Mouse (Mus musculus): ENCODE data around the gene Isoc2a.
"Not testable (repeated sequence)": the region's sequence is repeated elsewhere in the genome, so short reads cannot be mapped to it uniquely, and the experiment has no call there.

Isoc2a gene

DNA sequence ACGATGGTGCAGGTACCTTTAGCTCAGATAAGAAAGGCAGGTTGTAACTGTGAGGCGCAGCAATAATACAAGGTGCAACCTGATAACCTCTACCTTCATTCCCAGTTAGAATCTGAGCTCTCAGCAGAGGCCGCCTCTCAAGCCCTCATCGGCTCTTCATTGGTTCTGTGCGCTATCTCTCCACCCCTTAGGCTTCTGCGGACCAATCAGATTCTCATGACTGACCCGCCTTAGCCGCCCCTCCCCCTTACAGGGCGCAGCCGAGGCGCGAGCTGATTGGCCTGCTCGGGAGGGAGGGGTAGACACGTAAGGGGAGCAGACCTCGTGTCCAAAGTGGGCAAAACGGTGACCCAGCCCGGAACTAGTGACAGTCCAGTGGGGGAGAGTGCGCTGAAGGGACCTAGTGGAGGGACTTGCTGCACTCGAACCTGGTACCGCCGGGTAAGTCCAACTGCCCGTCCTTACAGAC lies at the start of gene Isoc2a:
TSS of gene Isoc2a (plus strand) at position 401 of the 469 bp plus-strand sequence.
- peak; percentile 68 for DNase-seq (ENCODE audit: low spot score)

DNA sequence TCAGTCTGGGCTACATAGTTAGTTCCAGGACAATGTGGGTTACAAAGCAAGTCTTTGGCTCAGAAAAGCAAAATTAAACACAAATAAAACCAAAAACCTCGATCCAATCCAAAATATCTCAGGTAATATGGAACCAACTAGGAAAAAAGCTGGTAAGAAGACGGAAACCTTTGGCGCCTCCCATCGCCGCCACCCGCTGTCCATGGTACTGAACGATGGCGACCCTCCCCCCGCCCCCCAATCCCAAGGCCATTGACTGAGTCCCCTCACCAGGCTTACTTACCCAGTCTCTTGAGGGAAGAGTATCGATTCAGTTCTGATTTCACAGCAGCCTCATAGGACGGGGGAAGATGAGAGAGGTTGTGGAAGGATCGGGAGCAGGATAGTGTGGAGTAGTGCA lies 46.5 kb upstream of the Isoc2a start:
- no peak for DNase-seq (ENCODE audit: low spot score)

DNA sequence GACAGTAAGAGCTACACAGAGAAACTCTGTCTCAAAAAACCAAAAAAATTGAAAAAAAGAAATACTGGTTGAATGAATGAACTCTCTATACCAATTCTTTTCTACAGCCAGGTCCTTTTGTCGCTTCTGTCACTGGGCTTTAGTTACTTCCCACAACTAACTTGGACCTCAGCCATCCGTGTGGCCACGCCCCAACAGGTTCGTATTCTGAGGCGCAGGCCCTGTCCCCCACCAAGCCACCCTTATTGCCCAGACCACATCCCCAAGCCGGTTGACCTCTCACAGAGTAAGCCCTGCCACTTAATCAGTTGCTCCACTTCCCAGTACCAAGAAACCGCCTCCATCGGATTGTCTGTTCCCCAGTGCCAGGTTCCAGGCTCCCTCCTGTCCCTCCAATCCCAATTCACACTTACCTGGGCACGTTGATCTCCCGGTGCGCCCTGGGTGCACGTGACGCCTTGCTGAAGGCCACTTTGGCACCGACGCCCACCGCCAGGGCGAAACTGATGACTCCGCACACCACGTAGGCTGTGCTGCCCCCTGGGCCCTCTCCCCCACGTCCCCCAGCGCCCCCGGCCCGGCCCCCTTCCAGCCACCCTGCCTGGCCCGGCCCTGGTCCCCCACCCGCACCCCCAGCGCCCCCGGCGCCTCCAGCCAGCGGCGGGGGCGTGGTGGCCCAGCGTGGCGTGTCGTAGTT lies 41.2 kb upstream of the Isoc2a start:
- no peak for DNase-seq (ENCODE audit: low spot score)

DNA sequence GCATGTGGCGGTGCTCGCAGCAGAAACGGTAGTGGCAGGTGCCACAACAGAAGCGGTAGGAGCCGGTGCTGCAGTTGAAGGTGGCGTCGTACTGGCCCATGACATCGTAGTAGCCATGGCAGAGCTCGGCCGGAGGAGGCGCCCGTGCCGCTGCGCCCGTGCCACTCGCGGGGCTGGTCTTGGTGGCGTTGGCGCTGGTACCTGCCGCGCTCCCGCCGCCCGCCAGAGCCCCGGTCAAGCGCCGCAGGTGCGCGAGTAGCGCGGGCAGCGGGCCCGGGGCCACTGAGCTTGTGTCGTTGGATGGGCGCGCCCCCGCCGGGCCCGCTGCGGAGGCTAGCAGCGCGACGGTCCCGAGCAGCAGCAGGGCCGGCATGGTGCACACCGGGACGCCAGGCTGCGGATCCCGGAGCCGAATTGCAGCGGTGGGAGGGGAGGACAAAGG lies 40.6 kb upstream of the Isoc2a start:
- DNase-seq (ENCODE audit: low spot score), result no peak

DNA sequence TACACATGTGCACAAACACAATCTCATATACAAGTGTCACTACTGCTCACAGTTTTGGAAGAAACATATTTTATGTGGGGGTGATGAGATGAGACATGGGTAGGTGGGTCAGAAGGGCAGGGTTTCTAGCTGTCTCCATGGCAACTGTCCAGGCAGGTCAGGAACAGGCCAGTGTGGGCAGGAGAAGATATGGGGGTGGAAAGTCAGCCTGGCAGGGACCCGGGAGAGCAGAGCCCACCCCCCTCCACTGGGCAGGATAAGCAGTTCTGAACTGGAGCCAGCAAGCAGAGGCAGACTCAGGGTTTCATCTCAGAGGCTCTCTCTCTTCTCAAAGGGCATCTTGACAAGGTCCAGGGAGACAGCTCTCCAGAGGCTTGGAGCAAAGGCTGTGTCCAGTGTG lies 39.3 kb upstream of the Isoc2a start:
- DNase-seq (ENCODE audit: low spot score), result no peak

DNA sequence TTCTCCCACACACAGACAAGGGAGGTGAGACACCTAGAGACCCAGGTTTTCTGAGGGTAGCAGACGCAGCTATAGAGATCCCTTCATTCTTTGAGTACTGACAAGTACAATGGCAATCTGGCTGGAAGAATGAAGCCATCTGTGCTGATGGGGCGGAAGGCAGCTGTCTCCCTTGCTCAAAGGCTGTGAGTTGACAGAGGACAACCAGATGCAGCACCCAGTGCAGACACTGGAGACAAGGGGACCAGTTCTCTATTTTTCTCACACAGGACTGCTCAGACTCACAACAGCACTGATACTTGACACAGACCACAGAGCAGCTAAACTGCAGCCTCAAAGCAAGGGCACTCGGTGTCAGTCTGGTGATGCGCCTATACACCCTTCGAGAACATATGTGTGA lies 34.9 kb upstream of the Isoc2a start:
- no peak for DNase-seq (ENCODE audit: low spot score)

DNA sequence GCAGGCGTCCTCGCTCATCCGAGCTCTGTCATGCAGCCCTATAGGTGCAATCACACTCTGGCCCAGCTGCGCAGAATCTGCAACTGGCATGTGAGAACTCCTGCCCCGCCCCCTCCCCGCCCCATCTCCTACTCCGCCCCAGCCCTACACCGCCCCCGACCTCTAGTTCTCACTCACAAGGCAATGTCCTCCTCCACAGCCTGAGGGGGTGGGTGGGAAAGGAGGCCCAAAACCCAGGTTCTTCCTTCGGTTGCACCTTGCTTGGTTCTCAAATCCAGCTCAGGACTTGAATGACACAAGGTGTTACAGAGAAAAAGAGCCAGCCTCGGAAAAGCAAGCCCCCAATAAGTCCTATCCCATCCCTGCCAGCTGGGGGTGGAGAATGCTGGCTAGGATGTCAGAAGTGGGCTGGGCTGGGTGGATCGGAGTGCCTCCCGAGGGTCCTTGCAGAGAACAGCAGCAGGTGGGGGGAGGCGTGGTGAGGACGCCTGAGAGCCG lies 34.3 kb upstream of the Isoc2a start:
- no peak for DNase-seq (ENCODE audit: low spot score)

DNA sequence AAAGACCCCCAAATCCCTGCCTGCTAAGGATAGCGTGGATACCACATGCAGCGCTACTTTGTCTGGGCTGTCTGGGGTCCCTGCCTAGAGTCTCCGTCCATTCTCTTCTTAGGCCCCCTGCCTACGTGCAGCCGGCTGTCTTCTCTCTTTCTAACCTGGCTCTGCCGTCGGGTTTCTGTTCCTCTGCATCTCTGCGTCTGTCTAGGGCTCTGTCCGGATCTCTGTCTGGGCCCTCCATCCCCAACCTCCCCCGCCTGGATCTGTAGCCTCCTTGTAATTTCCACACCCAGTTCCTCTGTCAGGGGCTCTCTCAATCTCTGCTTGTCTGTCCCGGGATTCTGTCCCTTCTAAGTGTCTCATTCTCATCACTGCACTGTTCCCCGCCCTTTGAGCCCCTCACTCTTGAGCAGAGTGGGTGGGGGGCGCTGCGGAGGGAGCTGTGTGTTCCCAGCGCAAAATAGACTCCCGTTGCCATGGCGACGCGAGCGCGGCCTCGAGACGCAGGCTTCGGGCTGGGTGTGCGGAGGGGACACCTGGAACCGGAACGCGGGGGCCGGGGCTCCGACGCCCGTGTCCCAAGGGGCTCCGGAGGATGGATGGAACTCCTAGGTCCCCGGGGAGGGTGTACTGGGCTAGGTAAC lies 33.2 kb upstream of the Isoc2a start:
- no peak for DNase-seq (ENCODE audit: low spot score)

DNA sequence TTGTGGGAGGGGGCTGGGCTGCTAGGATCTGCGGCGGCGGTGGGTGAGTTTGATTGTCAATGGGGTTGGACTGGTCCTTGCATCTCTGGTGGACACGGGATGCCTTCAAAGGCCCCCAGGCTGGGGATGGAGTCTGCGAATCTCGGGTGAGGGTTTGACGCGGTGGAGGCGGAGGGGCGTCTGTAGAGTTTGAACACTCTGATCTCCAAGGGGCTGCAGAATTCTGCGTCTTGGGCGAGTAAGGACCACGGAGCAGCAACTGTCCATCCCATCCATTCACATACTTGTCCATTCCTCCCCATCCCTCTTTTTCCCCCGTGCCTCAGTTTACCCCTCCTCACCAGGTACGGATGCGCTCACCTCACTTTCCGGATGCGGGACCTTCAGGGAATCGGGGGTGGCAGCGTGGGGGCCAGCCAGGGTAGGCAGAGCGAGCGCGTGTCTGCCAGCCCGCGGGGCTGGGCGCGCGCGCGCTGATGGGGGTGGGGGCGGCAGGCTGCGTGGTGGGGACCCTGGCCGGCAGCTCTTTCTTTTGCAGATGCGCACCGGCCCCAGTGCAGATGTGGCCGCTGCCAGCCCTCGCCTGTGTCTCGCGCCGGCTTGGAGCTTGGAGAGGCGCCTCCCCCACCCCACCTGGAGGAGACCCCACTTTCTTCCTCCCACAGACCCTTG lies 32.6 kb upstream of the Isoc2a start, which contains the start of gene Shisa7:
TSS of gene Shisa7 (minus strand) at position 452 of the 672 bp plus-strand sequence.
- DNase-seq (ENCODE audit: low spot score), result no peak

DNA sequence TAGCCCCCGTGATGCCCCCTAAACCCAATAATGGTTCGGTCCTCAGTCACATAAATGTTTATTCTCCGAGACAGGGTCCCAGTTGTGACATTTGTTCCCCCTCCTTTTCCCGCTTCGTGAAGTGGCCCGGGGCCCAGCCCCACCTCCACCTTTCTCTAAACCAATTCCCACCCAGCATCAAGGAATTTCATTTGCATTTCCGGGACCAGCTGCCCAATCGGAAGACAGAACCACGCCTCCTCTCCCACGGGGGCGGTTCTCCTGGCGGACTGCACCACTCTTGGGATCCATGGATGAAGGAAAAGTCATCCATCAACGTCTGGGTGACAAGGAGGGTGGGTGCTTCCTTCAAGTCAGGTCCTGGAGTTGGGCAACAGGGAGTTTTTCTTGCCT lies 32.0 kb upstream of the Isoc2a start:
- no peak for DNase-seq (ENCODE audit: low spot score)

DNA sequence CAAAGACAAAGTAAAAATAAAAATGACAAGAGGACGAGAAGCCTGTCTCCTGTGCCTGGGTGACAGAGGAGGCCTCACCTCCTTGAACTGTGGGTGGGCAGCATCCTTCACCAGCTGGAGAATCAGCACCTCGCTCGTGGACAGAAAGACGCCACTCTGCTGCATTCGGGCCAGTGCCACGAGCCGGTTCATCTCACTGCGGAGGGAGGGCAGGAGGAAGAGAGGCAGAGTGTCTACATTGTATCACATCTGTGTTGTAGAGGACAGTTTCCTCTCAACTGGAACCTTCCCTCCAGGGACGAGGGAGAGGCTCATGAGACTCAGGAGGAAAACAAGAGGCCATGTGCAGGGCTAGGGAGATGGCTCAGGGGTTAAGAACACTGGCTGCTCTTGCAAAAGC lies 27.6 kb upstream of the Isoc2a start:
- DNase-seq (ENCODE audit: low spot score), result no peak

DNA sequence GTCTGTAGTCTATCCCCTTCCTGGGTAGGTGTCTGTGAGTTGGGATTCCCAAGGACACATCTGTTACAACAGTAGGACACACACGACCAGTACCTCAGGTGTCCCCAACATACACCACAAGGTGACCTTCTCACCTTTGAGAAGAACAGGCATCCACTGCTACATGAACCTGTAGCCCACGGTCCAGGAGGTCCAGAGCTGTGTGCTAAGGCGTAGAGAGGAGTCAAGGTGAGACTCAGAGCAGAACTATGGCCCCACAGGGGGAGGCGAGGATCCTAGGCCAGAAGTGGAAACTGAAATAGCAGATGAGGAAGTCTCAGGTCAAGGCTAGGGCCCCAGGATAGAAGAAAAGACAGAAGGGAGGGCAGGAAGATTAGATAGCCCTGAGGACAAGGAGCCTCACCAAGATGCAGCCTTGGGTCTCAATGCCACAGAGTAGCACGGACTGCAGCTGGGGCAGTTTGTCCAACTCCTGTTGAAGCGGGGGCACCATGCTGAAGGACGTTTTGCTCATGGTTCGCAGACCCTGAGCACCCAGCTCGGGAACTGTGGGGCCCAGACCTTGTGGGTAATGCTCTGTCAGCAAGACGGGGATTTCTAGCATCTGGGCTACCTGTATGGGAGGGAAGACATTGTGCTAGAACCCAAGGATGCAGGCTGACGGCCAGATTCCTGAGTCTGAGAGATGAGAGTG lies 26.2 kb upstream of the Isoc2a start:
- DNase-seq (ENCODE audit: low spot score), result no peak

DNA sequence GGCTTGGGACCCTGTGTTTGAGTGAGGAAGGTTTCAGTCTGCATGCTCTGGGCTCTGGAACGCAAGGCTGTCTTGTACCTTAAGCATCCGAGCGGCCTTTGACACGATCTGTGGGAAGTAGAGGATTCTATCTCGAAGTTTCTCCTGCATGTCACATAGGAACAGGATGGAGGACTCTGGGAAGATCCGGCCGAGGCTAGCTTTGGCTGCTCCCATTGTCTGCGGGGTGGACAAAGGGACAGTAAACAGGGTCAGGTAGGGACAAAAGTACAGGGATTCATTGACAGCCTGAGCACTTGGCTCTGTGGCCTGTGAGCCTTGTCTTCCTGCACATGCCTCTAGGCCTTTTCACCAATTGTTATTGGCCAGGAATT lies 25.7 kb upstream of the Isoc2a start:
- no peak for DNase-seq (ENCODE audit: low spot score)

DNA sequence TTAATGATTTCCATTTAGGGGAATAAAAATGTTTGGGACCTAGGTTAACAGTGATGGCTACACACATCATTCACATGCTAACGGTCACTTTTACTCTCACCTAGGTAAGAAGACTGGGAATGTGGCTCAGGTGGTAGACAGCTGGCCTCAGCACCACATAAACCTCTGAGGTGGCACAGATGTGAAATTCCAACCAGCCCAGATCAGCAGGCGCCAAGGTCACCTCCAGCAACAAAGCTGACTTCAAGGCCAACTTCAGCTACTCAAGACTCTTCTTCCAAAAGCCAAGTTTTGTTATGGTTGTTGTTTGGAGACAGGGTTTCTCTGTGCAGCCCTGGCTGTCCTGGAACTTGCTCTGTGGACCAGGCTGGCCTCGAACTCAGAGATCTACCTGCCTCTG lies 23.3 kb upstream of the Isoc2a start:
- DNase-seq (ENCODE audit: low spot score), result no peak

DNA sequence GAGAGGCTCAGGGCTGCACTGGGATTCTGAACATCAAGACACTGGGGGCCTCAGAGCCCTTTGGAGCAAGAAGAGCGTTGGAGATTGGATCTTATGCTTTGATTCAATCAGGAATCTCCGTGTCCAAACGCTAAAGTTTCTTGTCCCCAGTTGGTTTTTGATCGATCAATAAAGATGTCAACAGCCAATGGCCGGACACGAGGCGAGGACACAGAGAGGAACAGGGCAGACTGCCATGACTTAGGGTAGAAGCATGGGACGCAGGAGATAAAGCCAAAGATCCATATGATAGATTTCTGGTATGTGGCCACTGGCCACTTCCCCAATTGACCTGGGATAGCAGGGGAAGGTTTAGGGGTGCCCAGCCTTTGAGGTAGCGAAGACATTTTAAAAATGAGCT lies 20.4 kb upstream of the Isoc2a start:
- no peak for DNase-seq (ENCODE audit: low spot score)

DNA sequence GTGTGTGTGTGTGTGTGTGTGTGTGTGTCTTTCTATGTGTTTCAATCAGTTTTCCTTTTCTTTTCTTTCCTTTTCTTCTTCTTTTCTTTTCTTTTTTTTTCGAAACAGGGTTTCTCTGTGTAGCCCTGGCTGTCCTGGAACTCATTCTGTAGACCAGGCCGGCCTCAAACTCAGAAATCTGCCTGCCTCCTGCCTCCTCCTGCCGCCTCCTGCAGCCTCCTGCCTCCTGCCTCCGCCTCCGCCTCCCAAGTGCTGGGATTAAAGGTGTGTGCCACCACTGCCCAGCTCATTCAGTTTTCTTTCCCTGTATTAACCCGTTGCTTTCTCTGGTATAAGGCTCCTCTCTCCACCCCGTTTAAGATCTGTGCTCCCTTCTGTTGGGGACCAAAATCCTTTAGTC lies 19.6 kb upstream of the Isoc2a start:
- no peak for DNase-seq (ENCODE audit: low spot score)

DNA sequence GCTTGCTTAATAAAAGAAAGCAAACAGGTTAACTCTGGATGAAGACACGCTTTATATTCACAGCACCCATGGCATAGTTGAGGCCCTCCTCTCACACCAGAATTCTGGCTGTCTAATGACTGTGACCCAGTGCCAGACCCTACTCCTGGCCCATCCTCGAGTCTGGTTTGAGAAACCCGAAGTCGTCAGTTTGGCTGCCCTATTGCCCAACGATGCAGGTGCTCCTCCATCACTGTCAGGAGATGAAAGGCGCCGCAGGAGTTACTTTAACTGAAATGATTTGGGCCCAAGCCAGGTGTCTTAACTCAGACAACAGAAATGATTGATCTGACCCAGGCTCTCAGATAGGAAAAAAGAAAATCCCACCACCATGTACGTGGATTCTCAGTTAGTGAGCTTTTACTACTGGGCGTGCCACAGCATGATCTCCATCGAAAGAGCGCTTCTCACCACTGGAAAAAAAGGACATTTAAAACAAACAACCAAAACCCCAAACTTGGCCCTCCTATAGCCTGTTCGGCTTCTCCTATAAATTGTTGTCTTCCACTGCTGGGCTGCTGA lies 17.5 kb upstream of the Isoc2a start:
- no peak for DNase-seq (ENCODE audit: low spot score)

DNA sequence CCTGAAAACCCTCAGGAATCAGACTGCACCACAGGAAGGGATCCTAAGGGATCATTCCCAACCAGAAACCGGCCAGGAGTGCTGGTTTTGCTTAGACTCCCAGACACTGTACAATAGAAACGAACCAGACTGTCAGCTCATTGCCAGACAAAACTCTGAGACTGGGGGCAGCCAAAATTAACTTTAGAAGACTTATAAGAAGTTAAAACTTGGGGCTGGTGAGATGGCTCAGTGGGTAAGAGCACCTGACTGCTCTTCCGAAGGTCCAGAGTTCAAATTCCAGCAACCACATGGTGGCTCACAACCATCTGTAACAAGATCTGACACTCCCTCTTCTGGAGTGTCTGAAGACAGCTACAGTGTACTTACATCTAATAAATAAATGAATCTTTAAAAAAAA lies 16.0 kb upstream of the Isoc2a start:
- not testable (repeated sequence) for DNase-seq (ENCODE audit: low spot score)

DNA sequence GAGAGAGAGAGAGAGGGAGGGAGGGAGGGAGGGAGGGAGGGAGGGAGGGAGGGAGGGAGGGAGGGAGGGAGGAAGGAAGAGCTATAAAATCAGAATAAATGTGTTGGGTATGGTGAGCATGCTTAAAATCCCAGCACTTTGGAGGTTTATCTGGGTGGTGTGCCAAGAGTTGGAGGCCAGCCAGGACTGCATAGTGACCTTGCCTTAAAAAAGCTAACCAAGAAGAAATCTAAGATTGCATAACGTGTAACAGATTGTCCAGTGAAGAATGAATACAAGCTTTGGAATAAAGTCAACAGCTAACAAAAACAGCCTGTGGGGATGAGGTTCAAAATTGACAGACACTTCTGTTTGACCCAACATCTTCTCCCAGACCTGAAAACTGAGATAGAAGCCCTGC lies 13.9 kb upstream of the Isoc2a start:
- DNase-seq (ENCODE audit: low spot score), result no peak

DNA sequence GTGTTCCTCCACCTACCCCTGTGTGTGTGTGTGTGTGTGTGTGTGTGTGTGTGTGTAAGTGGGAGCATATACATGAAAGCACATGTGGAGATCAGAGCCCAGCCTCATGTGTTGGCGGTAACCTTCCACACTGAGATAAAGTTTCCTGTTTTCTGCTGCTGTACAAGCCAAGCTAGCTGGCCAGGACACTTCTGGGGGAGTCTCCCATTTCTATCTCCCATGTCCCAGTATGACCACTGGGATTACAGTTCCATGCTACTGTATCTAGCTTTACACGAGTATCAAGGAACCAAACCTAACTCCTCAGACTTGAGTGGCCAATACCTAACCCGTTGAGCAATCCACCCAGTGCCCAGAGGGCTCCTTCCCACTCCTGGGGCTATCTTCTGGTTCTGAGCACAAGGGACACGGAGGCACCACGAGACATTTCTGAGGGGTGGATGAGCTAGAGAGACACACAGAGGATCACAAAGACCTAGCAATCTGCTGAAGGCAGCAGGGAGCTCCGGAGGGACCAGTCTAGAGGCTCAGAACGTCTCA lies 13.3 kb upstream of the Isoc2a start:
- no peak for DNase-seq (ENCODE audit: low spot score)

DNA sequence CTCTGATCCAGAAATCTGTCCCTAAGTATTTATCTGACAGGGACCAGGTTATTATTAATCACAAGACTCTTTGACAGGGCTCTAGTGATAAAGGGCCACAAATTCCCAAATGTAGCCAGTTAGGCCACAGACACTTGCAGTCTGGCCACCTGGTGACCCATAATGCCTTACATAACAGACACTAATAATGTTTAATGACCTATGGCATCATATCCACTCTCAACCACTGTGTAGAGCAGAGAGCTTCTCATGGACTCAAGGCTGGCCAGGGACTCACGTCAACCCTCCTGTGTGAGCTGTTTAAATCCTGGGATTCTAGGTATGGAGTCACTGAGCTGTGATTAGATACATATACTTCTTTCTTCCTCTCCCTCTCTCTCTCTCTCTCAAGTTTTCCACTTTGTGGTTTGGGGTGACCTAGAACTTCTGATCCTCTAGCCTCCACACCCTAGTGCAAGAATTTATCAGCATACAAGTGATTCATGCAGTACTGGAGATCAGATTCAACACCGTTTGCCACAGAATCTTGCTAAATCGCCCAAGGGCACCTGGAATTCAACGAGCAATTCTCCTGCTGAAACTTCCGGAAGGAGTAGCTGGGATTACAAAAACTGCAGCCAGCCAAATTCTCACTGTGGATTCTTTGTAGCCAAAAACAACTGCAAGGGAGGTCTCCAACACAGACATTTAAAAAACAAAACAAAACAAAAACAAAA lies 12.7 kb upstream of the Isoc2a start:
- no peak for DNase-seq (ENCODE audit: low spot score)
